Mouse (Mus musculus): ENCODE results near the gene Defb18.
"Not testable (repeated sequence)": the region's sequence is repeated elsewhere in the genome, so short reads cannot be mapped to it uniquely, and the experiment has no call there.

The Defb18 gene

GRCm38 (mm10) chr1:18237343-18237742 lies at the start of gene Defb18:
Gene Defb18, minus strand, starts transcription at chr1:18237443.
- no peak for DNase-seq (ENCODE audit: low read depth)

- DNase-seq (ENCODE audit: low read depth) = no peak
Observed at GRCm38 (mm10) chr1:18271095-18271494, 33.9 kb upstream of the Defb18 start.

- no peak for DNase-seq (ENCODE audit: low read depth)
Observed at GRCm38 (mm10) chr1:18268845-18269244, 31.6 kb upstream of the Defb18 start.

GRCm38 (mm10) chr1:18265038-18265437 lies 27.8 kb upstream of the Defb18 start, which contains the start of gene Defb41:
Gene Defb41, minus strand, starts transcription at chr1:18265138.
- no peak for DNase-seq (ENCODE audit: low read depth)

GRCm38 (mm10) chr1:18245801-18246580 lies 8.7 kb upstream of the Defb18 start:
- not testable (repeated sequence) for DNase-seq (ENCODE audit: low read depth)

- DNase-seq (ENCODE audit: low read depth) = no peak
Observed at GRCm38 (mm10) chr1:18223385-18223945, 13.8 kb downstream of the Defb18 start.

GRCm38 (mm10) chr1:18191719-18192118 lies 45.5 kb downstream of the Defb18 start:
- DNase-seq (ENCODE audit: low read depth) = no peak

GRCm38 (mm10) chr1:18190714-18191712 lies 46.2 kb downstream of the Defb18 start:
- no peak for DNase-seq (ENCODE audit: low read depth)

Data from 416B (cell line).